Mouse (Mus musculus) gonadal fat pad, adult 2 months (tissue): ENCODE data around the gene Pla2g5. TPM values are rescaled to one million over a fixed set of nuclear protein-coding genes. Genes with fewer than 3 reads are reported as not detected.
"Not testable (repeated sequence)": the region's sequence is repeated elsewhere in the genome, so short reads cannot be mapped to it uniquely, and the experiment has no call there.

Experiments used
- DNase-seq: peaks from one replicate; pipeline ENCODE4 v3.0.0-alpha.2; 2012; ENCODE audit warnings: low read depth
- polyA plus RNA-seq: library from polyadenylated mRNA; depleted of rRNA; stranded (reverse); fragments of >200 nt; gene quantifications from 2 replicates; pipeline ENCODE4 v1.2.3, GENCODE M21; 2012; rRNA removed

Pla2g5 gene
- 23.8 and 37.2 TPM in 2 replicates for polyA plus RNA-seq

- no peak for DNase-seq
These were observed at the start of gene Pla2g5 for GRCm38 (mm10) chr4:138863344-138863998. Gene Pla2g5 (minus strand): TSS chr4:138863482.

GRCm38 (mm10) chr4:138905624-138906337 is 42.5 kb upstream of the Pla2g5 start:
- DNase-seq = no peak

- no peak for DNase-seq
These were observed 36.1 kb upstream of the Pla2g5 start for GRCm38 (mm10) chr4:138899361-138899760.

- DNase-seq = not testable (repeated sequence)
These were observed 30.5 kb upstream of the Pla2g5 start for GRCm38 (mm10) chr4:138893789-138894188.

GRCm38 (mm10) chr4:138892655-138893054 is 29.4 kb upstream of the Pla2g5 start:
- no peak for DNase-seq

- DNase-seq = no peak
These were observed 26.4 kb upstream of the Pla2g5 start for GRCm38 (mm10) chr4:138889635-138890034.

- DNase-seq = no peak
These were observed 25.9 kb upstream of the Pla2g5 start for GRCm38 (mm10) chr4:138889165-138889564.

- DNase-seq = no peak
These were observed 21.0 kb upstream of the Pla2g5 start for GRCm38 (mm10) chr4:138884261-138884660.

- DNase-seq = no peak
These were observed 18.9 kb upstream of the Pla2g5 start for GRCm38 (mm10) chr4:138882179-138882578.

GRCm38 (mm10) chr4:138880811-138881584 is 17.7 kb upstream of the Pla2g5 start:
- no peak for DNase-seq

GRCm38 (mm10) chr4:138879808-138880207 is 16.5 kb upstream of the Pla2g5 start:
- DNase-seq = no peak

GRCm38 (mm10) chr4:138878783-138879182 is 15.5 kb upstream of the Pla2g5 start:
- no peak for DNase-seq

- DNase-seq = no peak
These were observed 14.4 kb upstream of the Pla2g5 start, which contains the start of gene Pla2g2e for GRCm38 (mm10) chr4:138877731-138878130. Gene Pla2g2e (plus strand): TSS chr4:138877942.

GRCm38 (mm10) chr4:138875986-138876385 is 12.7 kb upstream of the Pla2g5 start:
- no peak for DNase-seq

- DNase-seq = not testable (repeated sequence)
These were observed 12.0 kb upstream of the Pla2g5 start for GRCm38 (mm10) chr4:138875275-138875674.

GRCm38 (mm10) chr4:138873864-138874263 is 10.6 kb upstream of the Pla2g5 start, which contains the start of gene Gm13030:
Gene Gm13030 (minus strand): TSS chr4:138873964.
- DNase-seq = no peak

GRCm38 (mm10) chr4:138868666-138869065 is 5.4 kb upstream of the Pla2g5 start:
- no peak for DNase-seq

- no peak for DNase-seq
These were observed 3.1 kb upstream of the Pla2g5 start for GRCm38 (mm10) chr4:138866413-138866812.

- DNase-seq = no peak
These were observed 2.7 kb upstream of the Pla2g5 start for GRCm38 (mm10) chr4:138865991-138866390.

GRCm38 (mm10) chr4:138865092-138865491 is 1.8 kb upstream of the Pla2g5 start:
- DNase-seq = no peak

- DNase-seq = no peak
These were observed 3.6 kb downstream of the Pla2g5 start for GRCm38 (mm10) chr4:138859728-138860127.

- DNase-seq = no peak
These were observed 4.0 kb downstream of the Pla2g5 start for GRCm38 (mm10) chr4:138859245-138859644.
